41 mouse cellular contexts compared by ENCODE assay signal in genomic region chr4:88921280-88921679, GRCm38 (mm10). TPM values are rescaled to one million over a fixed set of nuclear protein-coding genes. Genes with fewer than 3 reads are reported as not detected.
"Had no signal": no experiment of that assay in that cellular context is flagged by ENCODE, and none has a peak within 500 bp of the region (broad histone marks: within the 10 kb centered on the region; RNA-seq: fewer than 3 reads in every experiment).

No protein-coding gene starts in this region.

- H3K27me3 ChIP-seq: heart, embryonic 13.5 days; heart, embryonic 15.5 days; hindbrain, embryonic 13.5 days; hindbrain, embryonic 15.5 days; limb, embryonic 12.5 days; liver, embryonic 13.5 days had no signal

- ATAC-seq: hindbrain, postnatal 0 days had no signal

- H3K4me2 ChIP-seq: heart, embryonic 11.5 days; heart, embryonic 13.5 days; heart, embryonic 15.5 days; hindbrain, embryonic 13.5 days; hindbrain, embryonic 15.5 days; kidney, embryonic 15.5 days; limb, embryonic 12.5 days; liver, embryonic 11.5 days; liver, embryonic 13.5 days had no signal

- H3K9me3 ChIP-seq: heart, embryonic 15.5 days; hindbrain, embryonic 13.5 days; hindbrain, embryonic 15.5 days; kidney, embryonic 15.5 days; limb, embryonic 10.5 days; liver, embryonic 13.5 days had no signal

- DNase-seq: gastrocnemius, postnatal 14 days; gastrocnemius, postnatal 36 days; heart, adult 11 months; heart, adult 2 months; heart, postnatal 14 days; heart, postnatal 36 days; kidney, adult 11 months; kidney, adult 2 months; kidney, adult 9 months; kidney, postnatal 14 days; kidney, postnatal 36 days; layer of hippocampus, adult 9-11 months; layer of hippocampus, postnatal 36 days; liver; liver, embryonic 13.5 days had no signal

- H3K4me1 ChIP-seq: heart, embryonic 15.5 days; hindbrain, embryonic 13.5 days; hindbrain, embryonic 15.5 days; kidney, embryonic 15.5 days had no signal

- H3K27ac ChIP-seq: heart, adult 2 months; heart, embryonic 13.5 days; heart, embryonic 15.5 days; hindbrain, embryonic 13.5 days; hindbrain, embryonic 15.5 days; hindbrain, postnatal 0 days; kidney, embryonic 15.5 days; kidney, postnatal 0 days; limb, embryonic 10.5 days; limb, embryonic 12.5 days; liver, embryonic 13.5 days had no signal

- H3K4me3 ChIP-seq: heart, adult 2 months; heart, embryonic 13.5 days; heart, embryonic 15.5 days; hindbrain, embryonic 13.5 days; hindbrain, embryonic 15.5 days; kidney, embryonic 15.5 days; limb, embryonic 10.5 days; limb, embryonic 12.5 days; liver, embryonic 13.5 days had no signal

- H3K9ac ChIP-seq: heart, embryonic 13.5 days; heart, embryonic 15.5 days; hindbrain, embryonic 13.5 days; hindbrain, embryonic 15.5 days; kidney, embryonic 15.5 days; limb, embryonic 12.5 days; liver, embryonic 13.5 days had no signal

- H3K36me3 ChIP-seq: heart, embryonic 15.5 days; hindbrain, embryonic 13.5 days; hindbrain, embryonic 15.5 days; kidney, embryonic 15.5 days; limb, embryonic 10.5 days; limb, embryonic 12.5 days had no signal

RNA-seq across cellular contexts. Expression of gene Ifne, which starts 41.3 kb away (rescaled TPM):
- total RNA-seq: gastrocnemius, adult 18-20 months; gastrocnemius, adult 8-10 months; gastrocnemius, postnatal 14 days; gastrocnemius, postnatal 36 days; heart, adult 2 months; heart, postnatal 14 days; heart, postnatal 36 days; hematopoietic stem cell, adult 5-6 weeks; hindbrain, postnatal 0 days; layer of hippocampus, adult 18-20 months; layer of hippocampus, adult 8-10 months; layer of hippocampus, postnatal 14 days; layer of hippocampus, postnatal 36 days; left cerebral cortex, adult 18-20 months; left cerebral cortex, adult 8-10 months; left cerebral cortex, postnatal 14 days; left cerebral cortex, postnatal 36 days had no signal
- polyA plus RNA-seq: gonadal fat pad, adult 2 months; heart, adult 2 months; heart, embryonic 11.5 days; heart, embryonic 13.5 days; heart, embryonic 15.5 days; heart, postnatal 0 days; hindbrain, embryonic 11.5 days; hindbrain, embryonic 13.5 days; hindbrain, embryonic 15.5 days; hindbrain, postnatal 0 days; kidney, adult 2 months; kidney, embryonic 15.5 days; kidney, postnatal 0 days; large intestine, adult 2 months; limb, embryonic 10.5 days; limb, embryonic 12.5 days; limb, embryonic 14.5 days; liver, embryonic 11.5 days; liver, embryonic 13.5 days had no signal
